Mouse (Mus musculus): ENCODE measurements around the gene Cldn5.

Cldn5 gene

GRCm38 (mm10) chr16:18785485-18785884, 8.8 kb downstream of the Cldn5 start:
- no peak for DNase-seq (ENCODE audit: low spot score in 2 of 2)

DNA sequence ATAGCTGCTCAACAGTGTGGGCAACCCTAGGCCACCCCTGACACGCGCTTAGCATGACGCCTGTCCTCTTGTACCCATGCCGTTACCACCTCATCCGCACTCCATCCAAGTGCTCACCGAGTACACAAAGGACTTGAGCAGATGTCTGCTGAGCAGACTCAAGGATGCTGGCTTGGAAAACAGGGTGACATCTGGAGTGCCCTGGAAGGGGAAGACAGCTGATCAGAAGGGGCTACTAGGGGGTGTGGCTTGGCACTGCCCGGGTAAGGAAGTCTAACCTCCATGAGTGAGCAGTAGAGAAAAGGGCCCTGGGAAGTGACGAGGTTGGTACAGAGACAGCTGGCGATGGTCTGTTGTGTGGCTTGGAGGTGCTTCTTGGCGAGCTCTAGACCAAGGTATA, 10.0 kb downstream of the Cldn5 start:
- DNase-seq (ENCODE audit: low spot score in 2 of 2): no peak

DNA sequence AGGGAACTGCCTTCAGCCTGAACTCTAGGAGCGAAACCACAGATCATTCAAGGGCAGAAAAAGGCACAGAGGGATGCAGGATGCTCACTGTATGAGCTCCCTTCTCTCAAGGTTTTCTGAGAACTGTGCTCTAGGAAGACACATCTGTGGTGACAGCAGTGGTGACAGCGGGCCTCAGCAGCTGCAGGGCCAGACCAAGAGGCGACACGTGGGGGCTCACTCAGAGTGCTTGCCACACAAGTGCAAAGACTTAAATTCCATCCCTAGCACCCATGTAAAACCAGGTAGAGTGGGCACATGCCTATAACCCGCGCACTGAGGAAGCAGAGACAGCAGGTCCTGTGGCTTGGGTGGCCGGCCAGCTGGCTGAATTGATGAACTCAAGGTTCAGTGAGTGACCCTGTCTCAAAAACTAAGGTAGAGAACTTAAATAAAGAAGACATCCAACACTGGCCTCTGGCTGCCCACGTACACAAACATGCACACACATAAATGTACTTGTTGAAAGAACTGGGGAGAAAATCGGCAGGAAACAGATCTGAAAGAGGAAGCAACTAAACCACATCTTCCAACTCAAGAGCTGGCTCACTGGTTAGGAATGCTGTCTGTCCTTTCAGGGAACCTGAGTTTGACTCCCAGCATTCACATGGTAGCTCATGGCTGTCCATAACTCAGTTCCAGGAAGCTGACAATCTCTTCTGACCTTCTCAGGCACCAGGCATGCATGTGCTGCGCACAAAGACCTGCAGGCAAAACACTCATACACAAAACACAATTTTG, 12.2 kb downstream of the Cldn5 start:
- no peak for DNase-seq (ENCODE audit: low spot score in 2 of 2)

DNA sequence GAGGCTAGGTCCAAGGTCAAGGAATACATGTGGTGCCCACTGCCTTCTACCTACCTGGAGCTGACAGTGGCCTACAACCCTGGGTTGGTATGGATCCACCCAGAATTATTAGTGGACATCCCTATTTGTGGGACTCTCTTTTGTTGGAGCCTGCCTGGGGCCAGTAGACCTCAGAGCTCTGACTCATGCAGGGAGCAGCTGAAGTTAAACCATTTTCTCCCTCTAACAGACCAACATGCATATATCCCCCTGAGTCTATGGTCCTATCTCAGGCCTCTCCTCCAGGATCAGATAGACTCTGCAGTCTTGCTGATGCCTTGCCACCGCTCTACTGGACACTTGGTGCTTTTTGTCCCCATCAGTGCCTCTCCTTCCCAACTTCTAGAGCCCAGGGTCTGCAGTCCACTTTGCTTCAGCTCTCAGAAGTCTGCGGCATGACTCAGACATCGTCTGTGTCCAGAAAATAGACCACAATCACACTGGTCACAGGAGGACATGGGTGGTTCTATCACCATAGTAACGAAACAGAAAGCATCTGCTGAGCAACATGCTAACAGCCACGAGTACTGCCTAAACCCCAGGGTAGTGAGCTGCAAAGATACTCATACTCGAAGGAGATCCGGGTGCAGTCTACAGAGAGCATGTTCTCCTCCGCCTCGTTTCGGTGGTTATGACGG, 18.7 kb downstream of the Cldn5 start:
- no peak for DNase-seq (ENCODE audit: low spot score in 2 of 2)

DNA sequence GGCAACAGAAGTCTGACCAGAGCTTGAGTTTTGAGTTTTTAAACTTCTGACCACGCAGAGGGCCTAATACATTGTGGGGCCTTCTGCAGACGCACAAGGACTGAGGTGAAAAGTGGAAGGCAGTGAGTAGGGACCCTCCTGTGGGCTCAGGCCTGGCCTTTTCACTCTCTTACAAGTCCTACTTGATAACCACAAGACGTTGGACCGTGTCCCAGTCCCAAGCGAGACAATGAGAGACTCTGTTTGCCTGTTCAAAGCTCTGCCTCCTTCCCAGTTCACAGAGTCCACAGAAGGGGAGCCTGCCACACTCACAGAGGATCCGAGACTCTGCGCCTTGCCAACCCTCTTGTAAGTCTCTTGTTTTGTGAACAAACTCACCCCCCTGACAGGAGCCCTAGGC, 20.0 kb downstream of the Cldn5 start:
- no peak for DNase-seq (ENCODE audit: low spot score in 2 of 2)

DNA sequence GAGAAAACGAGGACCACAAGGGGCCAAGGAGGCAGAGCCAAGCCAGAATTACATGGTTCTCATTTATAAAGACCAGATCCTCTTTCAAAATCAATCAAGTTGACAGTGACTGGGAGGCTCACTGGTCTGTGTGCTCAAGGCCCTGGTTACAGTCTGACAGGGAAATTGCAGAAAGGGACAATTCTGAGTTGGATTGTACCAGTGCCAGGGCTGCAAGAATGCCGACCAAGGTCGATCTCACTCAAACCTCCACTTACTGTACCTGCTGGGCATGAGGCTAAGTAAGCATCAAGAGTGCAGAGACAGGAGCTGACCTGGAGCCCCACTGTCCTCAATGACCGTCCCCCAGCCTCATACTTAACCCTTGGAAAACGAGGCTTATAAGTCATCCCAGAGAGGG, 21.5 kb downstream of the Cldn5 start:
- no peak for DNase-seq (ENCODE audit: low spot score in 2 of 2)

- no peak for DNase-seq (ENCODE audit: low spot score in 2 of 2)
Measured at GRCm38 (mm10) chr16:18798841-18799240, 22.2 kb downstream of the Cldn5 start.

GRCm38 (mm10) chr16:18805746-18806145, 29.1 kb downstream of the Cldn5 start:
- DNase-seq (ENCODE audit: low spot score in 2 of 2): no peak

- no peak for DNase-seq (ENCODE audit: low spot score in 2 of 2)
Measured at GRCm38 (mm10) chr16:18809001-18809400, 32.4 kb downstream of the Cldn5 start.

DNA sequence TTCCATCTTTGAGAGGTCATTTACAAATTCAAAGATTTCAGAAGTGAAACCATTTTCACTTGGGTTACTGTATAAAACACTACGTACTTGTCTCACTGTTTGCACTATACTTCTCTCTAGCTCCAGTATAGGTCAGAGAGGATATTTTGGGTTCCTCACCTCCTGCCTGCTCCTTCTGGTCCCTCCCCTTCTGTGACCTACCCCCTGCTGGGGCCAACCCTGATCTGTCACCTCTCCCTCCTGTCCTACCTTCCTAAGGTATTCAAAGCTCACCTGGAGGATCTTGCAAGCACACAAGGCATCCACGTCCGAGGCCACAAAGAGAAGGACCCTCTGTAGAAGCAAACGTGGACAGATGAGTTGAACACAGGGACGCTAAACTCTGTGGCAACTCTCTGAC, 34.4 kb downstream of the Cldn5 start:
- peak in 1 of 2 experiments; percentile 1 for DNase-seq (ENCODE audit: low spot score in 2 of 2)

DNA sequence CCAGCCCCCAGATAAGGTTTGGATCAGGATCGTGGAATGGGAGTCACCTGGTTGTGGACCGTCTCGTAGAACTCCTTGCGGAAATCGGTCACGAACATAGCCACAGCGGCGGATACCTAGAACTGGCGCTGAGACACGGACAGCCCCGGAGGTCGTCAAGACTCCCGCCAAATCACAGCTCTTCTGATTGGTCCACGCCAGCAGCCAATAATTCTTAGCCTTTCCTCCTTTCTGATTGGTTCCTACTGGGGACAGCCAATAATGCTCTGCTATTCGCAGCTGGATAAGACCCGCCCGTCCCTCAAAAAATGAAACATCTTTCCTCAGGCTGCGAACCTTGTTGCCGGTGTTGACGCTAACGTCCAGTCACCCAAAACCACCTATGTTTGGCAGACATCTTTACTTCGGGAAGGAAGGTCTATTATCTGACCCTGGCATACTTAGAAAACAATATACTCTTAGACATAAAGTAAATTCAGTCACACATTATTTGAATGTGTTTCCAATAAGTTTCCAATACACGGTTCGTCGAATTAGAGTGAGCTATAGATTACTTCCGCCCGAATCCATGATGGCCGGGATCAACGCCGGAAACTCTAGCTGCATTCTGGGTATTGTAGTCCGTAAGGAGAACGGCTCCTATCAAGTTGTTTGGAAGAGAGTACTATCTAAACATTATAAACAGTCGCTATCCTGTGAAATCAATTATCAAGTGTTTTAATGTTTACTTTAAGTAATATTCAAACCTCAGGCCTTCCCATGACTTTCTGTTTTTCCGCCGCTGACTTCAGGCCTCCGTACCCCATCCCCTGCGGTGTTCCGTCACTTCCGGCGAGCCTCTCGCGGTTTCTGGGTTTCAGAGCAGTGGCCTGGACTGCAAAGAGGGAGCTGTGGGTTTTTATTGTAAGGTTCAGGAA, 35.1 kb downstream of the Cldn5 start, which contains the start of the genes Ufd1 and Cdc45:
TSS of gene Ufd1 (plus strand) at position 312 of the 917 bp plus-strand sequence.
TSS of gene Cdc45 (minus strand) at position 520 of the 917 bp plus-strand sequence.
- DNase-seq (ENCODE audit: low spot score in 2 of 2): peak; percentile 89

- DNase-seq (ENCODE audit: low spot score in 2 of 2): no peak
Measured at GRCm38 (mm10) chr16:18812385-18812910, 35.8 kb downstream of the Cldn5 start.

DNA sequence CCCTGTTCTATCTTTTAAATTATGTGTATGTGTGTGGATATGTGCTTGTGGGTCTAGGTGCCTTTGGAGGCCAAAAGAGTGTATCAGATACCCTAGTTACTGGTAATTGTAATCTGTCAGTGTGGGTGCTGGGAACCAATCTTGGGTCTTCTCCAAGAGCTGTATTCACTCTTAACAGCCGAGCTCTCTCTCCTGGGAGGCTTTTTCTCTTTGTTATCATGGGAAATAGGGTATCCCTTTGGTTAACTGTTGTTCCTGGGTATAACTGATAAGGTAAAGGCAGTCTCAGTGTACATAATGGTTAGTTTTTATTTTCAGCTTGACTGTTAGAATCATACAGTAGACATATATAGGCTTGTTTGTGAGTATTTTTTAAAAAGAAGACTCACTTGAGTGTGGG, 45.7 kb downstream of the Cldn5 start:
- DNase-seq (ENCODE audit: low spot score in 2 of 2): no peak

- no peak for DNase-seq (ENCODE audit: low spot score in 2 of 2)
Measured at GRCm38 (mm10) chr16:18822925-18823324, 46.3 kb downstream of the Cldn5 start.
